Mouse (Mus musculus) megakaryocyte, embryonic 14.5 days (primary cell): ENCODE results near the gene Prss48. TPM values are rescaled to one million over a fixed set of nuclear protein-coding genes. Genes with fewer than 3 reads are reported as not detected.

Experiments used
- H3K27me3 ChIP-seq: replicated peaks from 2 replicates; pipeline ENCODE3; 2012; ENCODE audit warnings: inconsistent platforms
- H3K36me3 ChIP-seq: replicated peaks from 2 replicates; pipeline ENCODE3; 2012; ENCODE audit warnings: low read length, inconsistent platforms, mixed read lengths
- H3K4me1 ChIP-seq: 2 replicates; pipeline ENCODE4 v1.6.1; 2012; ENCODE audit warnings: inconsistent platforms
- H3K4me3 ChIP-seq: replicated peaks from 2 replicates; pipeline ENCODE3; 2012; ENCODE audit warnings: moderate library complexity, mild to moderate bottlenecking, inconsistent platforms
- H3K9me3 ChIP-seq: 2 replicates; pipeline ENCODE4 v1.6.1; 2012; ENCODE audit warnings: inconsistent platforms
- FLI1 ChIP-seq: IDR thresholded peaks from 2 replicates; pipeline ENCODE4 v1.6.1; 2012; ENCODE audit warnings: low read length, inconsistent platforms, mixed read lengths
- GATA1 ChIP-seq: IDR thresholded peaks from 3 replicates; pipeline ENCODE4 v1.6.1; 2012; ENCODE audit warnings: mixed read lengths, low read length, inconsistent platforms, borderline replicate concordance
- polyA plus RNA-seq: library from polyadenylated mRNA; stranded (reverse); fragments of >175 nt; gene quantifications from 2 replicates; pipeline ENCODE4 v1.2.3, GENCODE M21; 2012; ENCODE audit warnings: low replicate concordance; ENCODE audit not compliant: insufficient read depth

Gene Prss48
- polyA plus RNA-seq, 1 experiment = not detected

DNA sequence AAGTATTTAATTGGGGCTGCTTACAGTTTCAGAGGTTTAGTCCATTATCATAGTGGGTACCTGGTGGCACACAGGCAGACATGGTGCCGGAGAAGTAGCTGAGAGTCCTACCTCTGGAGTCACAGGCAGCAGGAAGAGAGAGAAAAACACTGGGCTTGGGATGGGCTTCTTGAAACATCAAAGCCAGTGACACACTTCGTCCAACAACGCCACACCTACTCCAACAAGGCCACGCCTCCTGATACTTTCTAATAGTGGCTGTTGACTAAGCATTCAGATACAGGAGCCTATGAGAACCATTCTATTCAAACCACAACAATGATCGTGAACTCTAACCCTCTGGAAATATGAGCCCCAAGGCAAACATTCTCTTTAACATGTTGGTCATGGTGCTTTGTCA, 46.6 kb downstream of the Prss48 start:
- Histone ChIP-seq H3K4me1 (no peaks in the 10 kb centered on the region), H3K9me3 (peaks cover 10% of the 10 kb centered on the region; the same call in 1 of the 2 replicates), H3K27me3 (peaks cover 14% of the 10 kb centered on the region), H3K36me3 (no peaks in the 10 kb centered on the region), H3K4me3 (no peak overlapping the region)
- TF ChIP-seq FLI1 (no peak), GATA1 (no peak)

DNA sequence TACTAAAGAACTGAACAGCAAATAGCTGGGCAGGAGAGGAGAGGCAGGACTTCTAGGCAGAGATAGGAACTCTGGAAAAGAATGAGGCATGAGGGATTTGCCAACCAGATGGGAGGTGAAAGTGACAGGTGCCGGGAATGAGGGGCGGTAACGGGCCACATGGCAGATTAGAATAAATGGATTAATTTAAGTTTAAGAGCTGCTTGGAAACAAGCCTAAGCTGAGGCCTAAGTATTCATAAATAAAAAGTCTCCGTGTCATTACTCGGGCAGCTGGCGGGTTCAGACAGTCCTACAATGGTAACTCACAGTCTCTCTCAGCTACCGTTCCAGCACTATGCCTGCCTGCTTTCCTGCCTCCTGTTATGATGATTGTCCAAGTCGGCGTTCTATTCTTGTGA, 47.0 kb downstream of the Prss48 start:
- TF ChIP-seq FLI1 = no peak
- TF ChIP-seq GATA1 = no peak

DNA sequence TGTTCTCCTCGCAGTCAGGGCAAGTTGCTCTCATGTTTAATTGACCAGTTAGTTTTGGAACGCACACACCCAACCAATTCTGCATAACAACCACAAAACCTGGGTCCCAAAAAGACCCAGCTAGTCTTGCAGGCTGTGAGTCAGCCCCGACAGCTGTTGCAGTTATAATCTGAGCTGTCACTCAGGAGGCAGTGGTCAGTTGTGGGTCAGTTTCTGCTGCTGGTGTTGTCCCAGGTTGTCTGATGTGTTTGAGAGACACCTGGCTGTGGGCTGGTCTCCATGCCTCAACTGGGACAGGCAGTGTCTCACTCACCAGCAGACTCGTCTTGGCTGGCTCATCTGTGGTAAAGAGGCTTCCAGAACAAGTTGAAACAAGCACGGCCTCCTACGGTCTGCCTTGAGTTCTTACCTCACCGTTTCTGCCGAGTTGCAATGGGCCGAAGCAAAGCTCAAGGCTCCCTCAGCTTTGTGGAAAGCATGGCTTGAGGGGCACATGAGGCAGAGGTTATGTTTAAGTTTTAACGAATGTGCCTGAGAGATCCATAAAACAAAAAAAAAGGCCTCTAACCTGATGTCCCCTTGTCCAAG, 49.5 kb downstream of the Prss48 start:
- Histone ChIP-seq H3K9me3 (peaks cover 19% of the 10 kb centered on the region), H3K27me3 (peaks cover 13% of the 10 kb centered on the region), H3K4me1 (no peaks in the 10 kb centered on the region), H3K4me3 (no peak overlapping the region), H3K36me3 (no peaks in the 10 kb centered on the region)
- TF ChIP-seq GATA1 = no peak
- no peak for TF ChIP-seq FLI1

More for the DNA sequence above, 47.0 kb downstream of the Prss48 start:
- peaks cover 14% of the 10 kb centered on the region for H3K27me3 ChIP-seq
- H3K4me3 ChIP-seq = no peak overlapping the region
- no peaks in the 10 kb centered on the region for H3K36me3 ChIP-seq
- no peaks in the 10 kb centered on the region for H3K4me1 ChIP-seq
- peaks cover 10% of the 10 kb centered on the region; the same call in 1 of the 2 replicates for H3K9me3 ChIP-seq

DNA sequence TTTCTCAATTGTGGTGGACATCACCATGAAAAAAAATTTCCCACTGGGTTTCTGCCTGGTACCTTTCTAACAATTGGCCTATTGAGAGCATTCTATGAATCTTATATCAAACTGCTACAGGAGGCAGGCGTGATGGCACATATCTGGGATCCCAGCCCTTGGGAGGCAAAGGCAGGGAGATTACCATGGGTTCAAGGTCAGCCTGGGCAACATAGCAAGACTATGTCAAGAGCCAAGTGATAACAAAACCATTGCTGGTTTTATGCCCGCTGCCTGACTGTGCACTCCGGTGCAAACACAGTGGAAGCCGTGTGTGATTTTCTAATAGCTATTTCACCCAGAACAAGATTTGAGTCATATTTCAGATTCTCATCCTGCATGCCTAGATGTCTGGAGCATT, 51.4 kb downstream of the Prss48 start:
- Histone ChIP-seq H3K9me3 (peaks cover 17% of the 10 kb centered on the region), H3K27me3 (peaks cover 16% of the 10 kb centered on the region), H3K4me1 (no peaks in the 10 kb centered on the region), H3K36me3 (no peaks in the 10 kb centered on the region), H3K4me3 (no peak overlapping the region)
- TF ChIP-seq FLI1 (no peak), GATA1 (no peak)

Other genes starting within 250 kb of the Prss48 start
- gene Fam160a1, start 185.2 kb downstream of the Prss48 start, polyA plus RNA-seq = 0.12 and 0.51 TPM in 2 replicates
- not detected in 2 replicates for gene Glt28d2, start 115.0 kb downstream of the Prss48 start, polyA plus RNA-seq
- gene Gm37240, start 115.0 kb downstream of the Prss48 start, polyA plus RNA-seq = not detected in 2 replicates
- 0.44 TPM in 1 of 2 replicates, not detected in the other for gene Sh3d19, start 31.4 kb downstream of the Prss48 start, polyA plus RNA-seq
- 14.5 and 291 TPM in 2 replicates for gene Rps3a1, start 140.2 kb upstream of the Prss48 start, polyA plus RNA-seq
- gene Lrba, start 222.2 kb upstream of the Prss48 start, polyA plus RNA-seq = 8.9 and 9.7 TPM in 2 replicates